Mouse (Mus musculus): ENCODE results near the gene Cnih3.

Cnih3 gene

DNA sequence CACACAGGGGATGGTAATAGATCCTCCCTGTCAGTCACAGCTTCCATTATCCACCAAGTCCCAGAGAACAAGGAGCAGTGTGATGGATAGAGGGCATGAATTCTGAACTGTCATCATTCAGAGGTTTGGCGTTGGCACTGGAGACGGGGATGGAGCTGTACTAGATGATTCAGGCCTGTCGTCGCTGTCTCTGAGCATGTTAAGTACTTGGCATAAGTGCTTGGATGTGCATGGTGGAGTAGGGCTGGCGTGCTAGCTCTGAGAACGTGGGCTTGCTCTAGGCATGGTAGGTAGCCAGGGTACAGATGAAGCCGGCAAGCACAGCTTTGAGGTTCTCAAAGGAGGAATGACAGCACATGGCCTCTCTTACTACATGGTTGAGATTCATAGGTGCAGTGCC, 95.6 kb downstream of the Cnih3 start:
- no peak for DNase-seq (ENCODE audit: low read depth, low spot score)

DNA sequence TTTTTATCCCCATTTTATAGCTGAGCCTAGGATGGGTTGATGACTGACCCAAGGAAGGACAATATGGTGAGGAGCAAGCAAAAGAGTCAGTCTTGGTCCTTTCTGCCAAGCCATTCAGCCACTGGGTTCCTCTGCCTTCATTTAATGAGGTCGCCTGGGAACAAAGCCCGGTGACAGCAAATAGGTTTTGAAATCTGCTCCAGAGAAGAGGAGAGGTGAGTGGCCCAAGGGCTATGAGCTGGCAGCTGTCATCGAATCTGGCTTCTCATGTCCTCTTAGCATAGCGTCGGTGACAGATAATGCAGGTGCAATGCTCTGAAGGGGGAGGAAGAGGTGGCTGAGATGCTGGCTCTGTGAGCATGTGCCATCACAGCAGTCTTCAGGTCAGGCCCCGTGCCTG, 100.7 kb downstream of the Cnih3 start:
- DNase-seq (ENCODE audit: low read depth, low spot score), result no peak

DNA sequence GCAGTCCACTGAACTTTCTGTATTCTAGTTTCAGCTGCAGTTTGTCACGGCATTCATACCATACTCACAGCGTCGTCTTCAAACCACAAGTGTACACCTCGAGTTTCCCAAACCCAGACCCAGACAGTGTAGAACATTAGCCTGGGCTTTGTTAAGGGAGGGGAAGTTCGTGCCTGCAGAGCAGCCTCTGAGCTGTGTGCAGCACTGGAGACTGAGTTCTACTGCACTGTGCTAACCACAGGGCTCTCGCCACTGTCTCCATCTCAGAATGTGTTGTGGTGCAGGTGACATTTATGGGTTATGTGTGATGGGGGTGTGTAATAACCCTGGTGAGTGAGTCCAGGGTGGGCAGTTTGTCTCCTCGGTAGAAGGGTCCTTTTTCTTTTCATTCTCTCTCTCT, 104.5 kb downstream of the Cnih3 start:
- DNase-seq (ENCODE audit: low read depth, low spot score), result no peak

DNA sequence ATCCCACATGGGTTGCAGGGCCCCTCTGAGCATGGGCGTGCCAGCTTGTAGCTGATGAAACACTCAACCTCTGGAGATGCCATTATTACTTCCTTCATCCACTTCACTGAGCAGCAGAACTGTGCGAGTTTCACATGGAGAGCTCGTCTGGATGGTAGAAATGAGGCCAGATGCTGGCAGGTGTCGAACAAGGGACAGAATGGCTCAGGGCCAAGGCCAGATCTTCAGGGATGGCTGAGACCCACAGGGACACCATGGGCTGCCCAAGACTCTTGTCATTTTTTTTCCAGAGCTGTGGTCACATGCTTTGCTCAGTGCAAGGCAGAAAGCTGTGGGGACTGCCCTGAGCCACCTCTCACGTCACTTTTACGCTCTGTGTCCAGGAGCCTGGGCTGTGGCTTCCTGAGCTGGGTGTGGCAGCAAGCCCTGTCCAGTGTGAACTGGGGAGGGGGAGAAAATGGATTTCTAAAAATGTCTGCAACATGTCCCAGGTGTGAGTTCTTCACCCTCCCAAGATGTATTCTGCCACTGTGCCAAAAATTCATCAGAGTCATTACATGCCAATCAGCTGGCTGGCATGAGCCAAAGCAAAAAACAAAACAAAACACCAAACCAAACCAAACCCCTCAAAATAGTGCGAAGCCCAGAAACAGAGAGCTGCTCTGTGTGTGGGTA, 107.1 kb downstream of the Cnih3 start:
- no peak for DNase-seq (ENCODE audit: low read depth, low spot score)

DNA sequence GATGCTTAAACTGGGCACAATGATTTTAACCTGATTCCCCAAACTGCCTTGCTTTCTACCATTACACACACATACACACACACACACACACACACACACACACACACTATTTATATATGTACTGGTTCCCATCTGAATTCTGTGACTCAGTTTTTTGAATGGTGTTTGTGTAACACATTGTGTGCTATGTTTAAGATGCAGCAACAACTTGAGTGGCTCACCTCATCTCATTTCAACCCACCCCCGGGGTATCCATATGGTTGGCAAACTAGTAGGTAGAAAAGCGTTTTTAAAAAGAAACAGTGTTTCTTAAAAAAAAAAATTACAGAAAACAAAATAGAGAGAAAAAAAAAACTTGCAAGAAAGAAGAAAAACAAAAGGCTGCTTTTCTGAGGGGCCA, 107.9 kb downstream of the Cnih3 start:
- DNase-seq (ENCODE audit: low read depth, low spot score), result no peak

DNA sequence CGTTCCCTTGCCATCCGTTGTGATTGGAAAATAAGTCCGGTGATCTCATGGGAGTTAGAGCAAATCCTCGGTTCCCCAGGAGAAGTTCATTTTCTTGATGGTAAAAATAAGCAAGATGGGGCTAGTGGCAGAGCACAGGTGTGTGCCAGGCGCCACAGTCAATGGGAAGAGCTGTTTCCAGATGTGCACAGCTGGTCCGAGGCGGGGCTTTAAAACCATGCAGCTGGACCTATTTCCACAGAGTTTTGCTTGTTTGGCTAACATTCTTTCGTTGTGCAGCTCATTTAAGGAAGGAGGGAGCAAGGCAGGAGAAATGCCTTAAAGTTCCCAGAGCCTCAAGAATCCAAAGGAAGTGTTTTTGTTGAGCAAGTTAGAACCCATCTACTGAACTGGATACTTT, 109.1 kb downstream of the Cnih3 start:
- DNase-seq (ENCODE audit: low read depth, low spot score), result no peak

DNA sequence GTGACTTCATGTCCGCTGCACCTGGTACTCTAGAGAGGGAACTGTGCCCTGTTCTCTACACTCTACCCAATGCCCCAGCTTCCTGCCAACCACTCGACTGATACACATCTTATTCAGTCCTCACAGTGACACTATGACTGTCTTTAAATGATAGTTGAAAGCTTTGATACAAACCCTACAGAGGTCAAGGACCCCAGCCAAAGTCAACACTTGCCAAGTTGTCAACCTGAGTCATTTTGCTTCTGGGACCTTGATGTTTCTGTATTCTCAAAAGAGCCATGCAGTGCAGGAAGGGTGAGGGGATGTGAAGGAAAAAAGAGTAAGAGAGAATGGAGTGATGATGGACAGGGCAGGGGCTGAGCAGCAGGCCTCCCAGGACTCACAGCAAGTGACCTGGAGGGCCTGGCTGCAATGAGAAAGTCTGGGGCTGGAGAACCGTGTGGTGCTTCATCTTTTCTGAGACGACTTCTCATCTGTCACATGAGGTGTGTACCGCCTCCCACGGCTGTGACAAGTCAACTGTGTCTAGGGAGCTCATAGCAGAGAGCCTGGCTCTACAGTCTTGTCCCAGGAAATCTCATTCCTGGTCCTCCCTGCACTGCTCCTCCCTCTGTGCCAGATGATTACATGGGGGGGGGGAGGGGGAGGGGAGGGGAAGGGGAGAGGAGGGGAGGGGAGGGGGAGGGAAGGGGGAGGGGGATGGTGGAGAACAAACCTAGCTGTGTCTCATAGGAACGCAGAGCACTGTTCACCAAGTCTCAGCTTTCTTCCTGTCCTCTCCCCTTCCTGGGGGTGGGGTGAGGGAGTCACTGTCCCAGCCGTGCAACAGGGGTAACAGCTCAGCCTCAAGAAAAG, 109.8 kb downstream of the Cnih3 start:
- no peak for DNase-seq (ENCODE audit: low read depth, low spot score)

DNA sequence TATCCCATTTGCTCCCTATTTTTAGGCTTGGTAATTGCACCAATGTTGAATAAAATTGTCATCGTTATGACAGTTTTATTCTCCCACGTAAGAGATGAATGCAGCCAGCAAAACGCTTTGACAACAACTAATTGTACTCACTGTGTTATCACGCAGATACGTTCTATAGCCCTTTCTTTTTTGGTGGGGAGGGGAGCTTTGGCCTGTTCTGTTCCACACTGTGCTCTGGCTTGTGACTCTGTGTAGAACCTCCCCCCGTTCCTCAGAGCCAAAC, 110.4 kb downstream of the Cnih3 start:
- no peak for DNase-seq (ENCODE audit: low read depth, low spot score)

DNA sequence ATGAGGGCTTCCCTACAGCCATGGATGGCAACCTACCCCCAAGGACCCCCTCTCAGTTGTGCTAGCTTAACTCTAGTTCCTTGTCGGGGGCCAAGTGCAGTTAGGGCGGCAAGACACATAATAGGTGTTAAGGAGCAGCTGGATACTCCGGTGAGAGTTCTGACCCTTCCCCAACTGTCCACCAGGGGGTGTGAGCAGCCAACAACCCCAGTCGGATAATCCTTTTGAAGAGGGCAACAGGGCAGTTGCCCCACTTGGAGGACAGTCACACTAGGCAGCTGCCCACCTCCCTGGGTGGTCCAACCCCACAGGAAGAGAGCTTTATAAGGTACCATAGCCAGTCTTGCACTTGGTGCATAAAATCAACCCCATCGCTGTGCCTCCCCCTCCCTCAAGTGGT, 112.6 kb downstream of the Cnih3 start:
- peak; percentile 42 for DNase-seq (ENCODE audit: low read depth, low spot score)

DNA sequence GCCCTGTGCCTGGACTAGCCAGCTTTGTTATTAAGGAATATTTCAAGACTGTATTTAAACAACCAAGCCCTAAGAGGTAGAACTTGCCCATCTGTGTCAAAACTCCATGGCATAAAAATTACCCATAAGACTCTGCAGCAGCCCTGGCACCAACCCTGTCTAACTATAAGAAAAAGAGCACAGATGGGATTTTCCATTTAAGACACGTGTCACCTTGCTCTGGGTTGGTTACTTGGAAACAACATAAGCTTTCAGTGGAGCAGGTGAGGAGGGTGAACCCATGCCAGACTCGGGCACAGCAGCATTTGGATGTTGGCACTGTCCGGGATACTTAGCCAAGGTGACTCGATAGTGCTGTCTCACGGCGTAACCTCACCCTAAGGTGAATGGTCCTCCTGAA, 113.6 kb downstream of the Cnih3 start:
- no peak for DNase-seq (ENCODE audit: low read depth, low spot score)

DNA sequence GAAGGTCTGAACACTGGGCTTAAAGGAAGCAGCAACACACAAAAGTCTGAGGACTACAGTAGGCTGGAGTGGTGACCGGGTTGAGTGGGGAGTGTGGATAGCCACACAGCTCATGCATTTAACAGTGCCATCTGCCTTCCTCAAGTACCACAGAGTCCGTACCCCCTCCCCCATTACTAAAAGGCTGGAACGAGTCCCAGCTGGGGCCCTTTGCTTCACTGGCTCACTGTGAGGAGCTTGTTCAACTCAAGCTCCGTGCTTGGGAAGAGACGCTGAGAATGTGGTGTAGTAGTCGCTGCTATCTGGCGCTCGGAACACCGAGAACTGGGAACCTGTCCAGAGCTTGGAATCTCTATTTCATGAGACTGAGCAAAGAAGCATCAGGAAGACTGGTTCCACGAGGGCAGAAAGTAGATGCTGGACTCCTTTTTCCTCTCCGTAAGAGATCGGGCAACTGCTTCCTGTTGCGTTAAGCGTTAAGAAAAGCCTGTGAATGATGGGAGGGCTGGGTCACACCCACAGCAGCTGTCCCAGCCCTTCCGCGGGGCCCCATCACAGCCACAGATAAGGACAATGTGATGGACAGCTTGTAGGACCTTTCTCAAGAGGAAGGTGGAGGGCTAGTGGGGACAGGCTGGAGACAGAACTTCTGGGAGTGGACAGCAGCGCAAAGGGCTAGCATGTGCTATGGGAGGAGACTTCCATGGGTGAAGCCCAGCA, 114.3 kb downstream of the Cnih3 start:
- no peak for DNase-seq (ENCODE audit: low read depth, low spot score)

DNA sequence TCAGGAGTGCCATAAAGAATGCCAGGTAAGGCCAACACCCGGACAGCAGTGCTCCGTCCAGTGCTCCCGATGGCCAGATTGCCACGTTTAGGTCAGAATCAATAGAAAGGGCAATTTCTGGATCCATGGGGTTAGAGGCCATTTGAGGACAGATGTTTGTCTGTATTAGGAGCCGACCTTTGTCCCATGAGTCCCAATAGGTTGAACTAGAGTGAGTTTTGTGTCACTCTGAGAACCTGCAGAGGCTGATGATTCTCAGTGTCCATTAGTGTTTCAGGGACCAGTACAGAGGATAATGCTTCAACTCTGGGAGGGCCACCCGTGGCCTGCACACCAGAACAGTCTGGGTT, 114.9 kb downstream of the Cnih3 start:
- no peak for DNase-seq (ENCODE audit: low read depth, low spot score)

DNA sequence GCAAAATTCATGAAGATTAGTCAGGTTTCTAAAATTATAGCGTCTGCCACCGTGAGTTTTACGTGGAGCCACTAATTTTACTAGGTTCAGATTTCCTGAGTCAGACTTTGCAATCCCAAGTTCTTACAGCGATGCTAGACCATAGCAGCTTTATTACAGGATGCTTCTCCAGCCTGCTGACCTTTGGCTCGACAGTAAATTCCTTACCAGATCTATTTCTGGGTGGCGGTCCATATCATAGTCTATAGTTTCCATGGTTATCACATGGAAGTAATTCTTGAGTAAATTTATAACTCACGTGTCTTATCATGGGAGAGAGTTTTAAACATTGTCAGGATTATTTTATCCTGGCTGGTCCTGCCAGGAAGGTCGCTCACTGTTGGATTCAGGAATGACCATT, 117.0 kb downstream of the Cnih3 start:
- DNase-seq (ENCODE audit: low read depth, low spot score), result no peak

DNA sequence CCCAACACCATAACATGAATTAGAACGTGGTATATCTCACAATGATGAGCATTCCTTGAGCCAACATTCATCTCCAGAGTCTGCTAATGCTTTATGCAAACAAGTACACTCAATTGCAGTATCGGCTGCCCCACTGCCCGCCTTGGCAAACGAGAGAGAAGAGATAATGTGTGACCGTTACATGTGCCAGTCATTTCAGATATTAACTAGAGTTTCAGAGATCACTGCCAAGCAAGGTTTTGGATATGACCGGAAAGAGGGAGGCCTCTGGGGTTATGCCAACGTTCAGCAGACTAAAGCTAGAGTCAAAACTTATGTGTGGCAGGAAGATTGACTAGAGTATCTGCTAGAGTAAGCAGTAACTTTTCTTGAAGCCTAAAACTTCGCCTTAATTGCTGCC, 123.7 kb downstream of the Cnih3 start:
- no peak for DNase-seq (ENCODE audit: low read depth, low spot score)

DNA sequence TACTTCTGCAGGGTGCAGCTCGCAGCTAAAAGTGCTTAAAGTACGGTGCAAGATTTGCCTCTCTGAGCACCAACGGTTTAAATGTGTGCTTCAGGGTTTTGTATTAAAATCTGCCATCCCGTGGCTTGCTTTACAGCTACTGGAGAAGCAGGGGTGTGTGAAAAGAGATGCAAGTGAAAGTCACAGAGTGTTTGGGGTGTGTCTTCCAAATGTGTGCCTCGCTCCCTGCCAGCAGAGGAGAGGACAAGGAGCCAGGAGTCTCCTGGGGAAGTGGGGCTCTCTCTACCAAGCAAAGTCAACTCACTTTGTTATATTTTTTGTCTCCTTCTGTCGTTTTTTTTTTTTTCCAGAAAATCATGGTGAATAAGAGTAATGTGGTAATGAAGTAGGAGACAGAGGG, 124.1 kb downstream of the Cnih3 start:
- DNase-seq (ENCODE audit: low read depth, low spot score), result no peak

DNA sequence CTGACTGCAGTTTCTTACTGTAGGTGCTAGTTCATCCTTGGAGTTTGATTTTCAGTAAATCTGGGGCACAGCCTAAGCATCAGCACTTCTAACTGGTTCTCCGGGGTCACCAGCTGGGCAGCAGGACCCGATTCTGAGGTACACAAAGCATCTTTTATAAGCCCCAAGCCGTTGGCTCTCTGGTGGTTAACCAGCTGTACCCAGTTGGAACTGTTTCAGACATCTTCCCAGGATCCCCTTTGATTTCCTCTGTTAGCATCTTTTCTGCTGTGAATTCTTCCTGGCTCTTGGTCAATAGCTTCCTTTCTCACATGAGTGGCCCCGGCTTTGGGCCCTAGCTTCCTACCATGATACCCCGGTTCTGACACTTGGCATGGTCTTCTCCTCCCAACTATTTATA, 132.3 kb downstream of the Cnih3 start:
- no peak for DNase-seq (ENCODE audit: low read depth, low spot score)

DNA sequence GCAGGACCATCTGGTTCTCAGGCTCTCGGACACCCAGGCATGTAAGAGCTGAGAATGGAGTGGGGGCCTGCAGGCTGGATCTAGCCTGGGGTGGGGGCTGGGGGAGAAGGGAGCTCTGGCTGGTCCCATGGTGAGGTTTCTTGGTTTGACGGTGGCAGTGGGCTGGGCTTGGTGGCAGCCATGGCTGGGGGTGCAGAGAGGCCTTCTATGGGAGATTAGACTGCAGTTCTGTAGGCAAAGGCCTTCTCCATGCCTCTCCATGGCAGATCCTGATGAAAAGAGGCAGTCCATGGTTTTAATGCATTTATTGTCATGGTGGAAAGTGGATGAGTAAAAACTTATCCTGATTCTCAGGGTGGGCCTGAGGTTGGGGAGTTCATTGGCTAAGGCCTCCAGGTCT, 151.0 kb downstream of the Cnih3 start:
- DNase-seq (ENCODE audit: low read depth, low spot score), result no peak

DNA sequence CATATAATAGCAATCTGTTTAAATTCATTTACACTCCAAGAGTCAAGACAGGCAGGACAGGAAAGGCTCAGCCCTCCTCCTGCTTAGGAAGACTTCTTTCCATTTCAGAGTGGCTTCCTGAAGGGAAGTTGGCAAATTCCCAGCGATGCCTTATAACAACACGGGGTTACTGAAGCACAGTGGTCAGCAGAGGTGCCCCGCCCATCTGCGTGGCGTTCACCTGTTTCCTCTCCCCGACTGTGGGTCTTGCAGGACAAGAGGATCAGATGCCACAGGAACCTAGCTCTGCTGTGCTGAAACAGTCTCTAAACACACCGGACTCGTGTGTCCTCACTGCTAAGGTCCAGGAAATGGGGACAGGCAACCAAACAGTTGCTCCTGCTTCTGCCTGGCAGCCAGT, 152.9 kb downstream of the Cnih3 start:
- no peak for DNase-seq (ENCODE audit: low read depth, low spot score)

All from R1 (cell line).